Mouse (Mus musculus) urinary bladder, postnatal 25 days (tissue): Measurements from ENCODE around the gene Tbc1d20.
"Not testable (repeated sequence)": the region's sequence is repeated elsewhere in the genome, so short reads cannot be mapped to it uniquely, and the experiment has no call there.

Experiments used
- DNase-seq: peaks from one replicate; pipeline ENCODE4 v3.0.0; 2022; ENCODE audit warnings: low spot score

Tbc1d20 gene

DNA sequence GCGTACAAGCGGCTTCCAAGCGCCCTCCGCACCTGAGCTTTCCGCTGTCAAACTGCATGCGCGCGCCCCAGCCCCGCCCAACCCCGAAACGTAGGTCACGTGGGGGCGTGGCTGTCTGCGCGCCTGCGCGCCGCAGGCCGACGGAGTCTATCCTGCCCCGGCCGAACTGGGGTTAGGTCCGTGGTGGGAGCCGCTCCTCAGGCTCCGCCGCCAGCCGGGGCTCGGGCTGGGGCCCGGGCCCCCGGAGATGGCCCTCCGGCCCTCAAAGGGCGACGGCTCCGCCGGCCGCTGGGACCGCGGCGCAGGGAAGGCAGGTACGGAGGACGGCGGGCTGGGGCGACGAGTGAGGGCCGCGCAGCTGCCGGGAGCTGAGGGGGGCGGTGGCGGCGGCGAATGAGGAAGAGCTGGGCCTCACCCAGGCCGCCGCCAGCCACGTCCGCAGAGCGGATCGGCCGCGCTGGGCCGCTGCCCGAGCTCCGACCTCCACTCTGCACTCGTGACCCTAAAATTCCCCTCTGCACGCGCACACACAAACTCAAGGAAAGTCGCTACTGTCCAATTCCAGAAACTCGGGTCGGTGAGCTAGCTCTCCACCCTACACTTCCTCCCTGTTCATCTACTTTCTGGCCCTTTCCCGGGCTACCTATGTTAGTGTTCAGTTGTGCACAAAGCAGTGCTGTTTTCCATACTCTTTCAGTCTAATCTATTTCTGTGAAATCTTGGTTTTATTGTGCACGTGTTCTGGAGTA is at the start of gene Tbc1d20:
Gene Tbc1d20, plus strand, starts transcription at position 102 of the 749 bp plus-strand sequence.
- peak; percentile 84 for DNase-seq

DNA sequence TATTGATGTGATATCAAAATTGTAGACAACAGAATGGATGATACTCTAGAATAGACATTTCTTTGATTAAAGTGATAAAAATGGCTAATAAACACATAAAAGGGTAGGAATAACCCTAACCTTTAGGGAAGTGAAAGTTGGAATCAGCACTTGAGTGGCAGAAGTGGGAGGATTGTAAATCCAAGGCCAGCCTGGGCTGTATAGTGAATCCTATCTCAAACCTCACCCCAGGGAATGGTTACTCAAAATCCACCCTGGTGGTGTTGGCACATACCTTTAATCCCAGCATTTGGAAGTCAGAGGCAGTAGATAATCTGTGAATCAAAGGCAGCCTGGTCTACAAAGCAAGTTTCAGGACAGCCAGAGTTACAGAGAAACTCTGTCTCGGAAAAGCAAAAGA is 46.4 kb upstream of the Tbc1d20 start:
- no peak for DNase-seq

DNA sequence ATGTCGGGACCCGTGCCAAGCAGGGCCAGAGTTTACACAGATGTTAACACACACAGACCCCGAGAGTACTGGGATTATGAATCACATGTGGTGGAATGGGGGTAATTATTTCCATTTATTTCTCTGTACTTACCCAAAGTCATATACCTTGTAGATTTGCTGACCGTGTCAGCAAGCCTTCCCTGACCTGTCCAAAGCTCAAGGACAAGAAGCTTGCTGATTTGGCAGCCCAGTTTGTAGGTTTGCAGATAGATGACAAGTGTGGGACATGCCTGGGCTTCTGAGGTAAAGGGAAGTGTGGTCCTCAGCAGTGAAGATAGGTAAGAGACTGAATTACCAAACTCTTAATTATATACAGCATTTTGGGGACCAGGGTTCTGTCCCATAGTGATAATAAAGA is 43.1 kb upstream of the Tbc1d20 start:
- no peak for DNase-seq

DNA sequence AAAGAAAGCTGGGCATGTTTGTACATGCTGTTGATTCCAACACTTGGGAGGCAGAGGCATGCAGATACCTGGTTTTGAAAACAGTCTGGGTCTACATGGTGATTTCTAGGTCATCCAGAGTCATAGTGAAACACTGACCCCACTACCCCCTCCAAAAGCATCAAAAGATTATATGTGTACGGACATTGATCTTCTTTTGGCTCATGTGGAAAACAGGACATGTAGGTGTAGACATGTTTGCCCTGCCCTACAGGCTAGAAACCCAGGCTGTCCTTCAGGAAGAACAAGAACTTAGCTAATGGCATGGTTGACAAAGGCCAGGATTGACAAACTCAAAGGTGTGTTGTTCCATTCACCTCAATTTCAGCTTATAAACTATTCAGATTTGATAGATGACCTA is 33.9 kb upstream of the Tbc1d20 start:
- DNase-seq, result no peak

DNA sequence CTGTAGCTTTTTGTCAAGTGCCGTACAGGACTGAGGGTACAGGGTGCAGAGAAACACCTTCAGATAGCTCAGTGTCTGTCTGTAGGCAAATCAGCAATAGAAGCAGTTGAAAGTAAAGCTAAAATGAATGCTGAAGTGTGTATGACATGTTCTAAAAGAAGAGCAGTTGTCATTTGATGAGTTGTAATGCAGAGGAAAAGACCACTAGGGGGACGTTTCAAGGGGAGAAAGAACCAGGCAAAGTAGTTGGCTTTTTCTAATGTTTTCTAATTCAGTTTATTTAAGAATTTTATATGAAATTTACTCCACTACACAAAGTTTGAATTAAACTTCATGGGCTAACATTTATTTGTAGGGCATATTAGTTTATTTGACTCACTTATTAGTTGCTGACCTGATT is 20.0 kb upstream of the Tbc1d20 start:
- no peak for DNase-seq

DNA sequence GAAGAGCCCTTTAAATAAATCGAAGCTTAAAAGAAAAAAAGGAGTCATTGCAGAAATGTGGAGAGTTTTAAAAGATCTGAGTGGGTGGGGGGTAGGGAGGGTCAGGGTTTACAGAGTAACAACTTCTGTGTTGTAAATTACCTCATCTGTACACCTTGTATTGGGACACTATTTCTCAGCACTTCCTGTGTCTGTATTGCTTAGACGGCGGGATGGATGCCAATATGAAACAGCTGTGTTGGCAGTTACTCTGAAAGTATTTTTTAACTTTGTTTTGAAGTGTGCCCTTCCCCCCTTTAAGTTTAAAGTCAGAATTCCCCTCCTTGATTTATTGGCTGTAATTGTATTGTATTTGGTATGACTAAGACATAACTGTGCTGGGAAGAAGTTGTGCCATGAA is 12.2 kb upstream of the Tbc1d20 start:
- DNase-seq, result no peak

DNA sequence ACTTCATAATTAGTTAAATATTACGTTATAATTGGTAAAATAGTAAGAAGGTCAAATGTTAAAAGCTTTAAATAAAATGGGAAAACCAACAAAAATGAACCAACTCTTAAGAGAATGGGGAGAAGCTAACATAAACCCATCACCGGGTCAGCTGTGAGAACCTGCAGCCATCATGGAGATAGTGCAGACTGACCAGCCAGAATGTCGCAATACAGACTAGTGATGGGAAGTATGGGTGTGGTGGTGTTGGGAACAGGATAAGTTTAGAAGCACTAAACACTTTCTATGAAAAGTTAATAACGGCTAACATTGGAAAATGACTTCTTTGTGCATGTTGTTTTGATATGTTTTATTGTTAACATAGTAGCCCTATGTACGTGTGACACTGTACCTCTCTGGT is 6.1 kb upstream of the Tbc1d20 start:
- no peak for DNase-seq

DNA sequence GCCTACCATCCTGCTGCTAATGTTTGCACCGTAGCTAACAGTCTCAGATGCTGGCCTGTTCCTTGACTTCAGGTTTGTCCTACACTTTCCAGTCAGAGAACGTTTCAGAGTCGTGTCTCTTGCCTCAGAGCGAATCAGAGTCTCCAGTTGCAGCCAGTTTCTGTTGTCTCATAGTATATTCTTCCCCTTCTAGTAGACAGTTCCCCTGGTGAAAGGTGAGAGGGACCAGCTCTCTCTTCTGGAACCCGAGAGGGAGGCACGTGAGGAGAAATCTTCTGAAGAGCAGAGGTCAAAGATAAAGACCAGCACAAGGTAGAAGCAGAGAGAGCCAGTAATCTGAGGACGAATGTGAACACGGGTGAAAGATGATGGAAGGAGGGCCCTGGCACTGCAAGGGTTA is 5.6 kb upstream of the Tbc1d20 start:
- no peak for DNase-seq

DNA sequence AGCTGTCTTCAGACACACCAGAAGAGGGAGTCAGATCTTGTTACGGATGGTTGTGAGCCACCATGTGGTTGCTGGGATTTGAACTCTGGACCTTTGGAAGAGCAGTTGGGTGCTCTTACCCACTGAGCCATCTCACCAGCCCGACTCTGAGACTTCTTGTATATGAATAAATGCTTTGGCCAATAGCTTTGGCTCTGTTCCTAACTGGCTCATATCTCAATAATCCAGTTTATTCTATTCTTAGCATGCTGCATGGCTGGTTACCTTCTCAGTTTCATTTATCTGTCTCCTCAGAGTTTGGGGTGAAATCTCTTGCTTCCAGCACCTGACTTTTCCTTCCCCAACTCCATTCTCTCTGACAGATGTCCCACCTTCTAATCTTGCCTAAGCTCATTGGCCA is 4.0 kb upstream of the Tbc1d20 start:
- not testable (repeated sequence) for DNase-seq

DNA sequence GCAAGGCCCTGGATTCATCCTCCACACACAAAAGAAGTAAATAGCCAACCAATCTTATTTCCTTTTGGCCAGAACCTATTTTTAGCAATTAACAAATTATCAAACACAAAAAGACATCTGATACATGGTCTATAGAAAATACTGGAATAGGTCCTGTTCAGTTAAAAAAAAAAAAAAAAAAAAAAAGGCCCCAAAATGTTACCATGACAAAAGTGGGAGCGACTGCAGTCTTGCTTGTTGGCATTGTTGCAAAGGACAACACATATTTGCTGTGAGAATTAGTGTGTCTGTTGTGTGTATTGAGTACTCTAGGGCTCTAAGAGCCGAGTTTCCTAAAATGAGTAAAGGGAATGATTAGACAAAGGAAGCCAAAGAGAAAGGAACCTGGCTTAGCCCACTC is 1.2 kb upstream of the Tbc1d20 start:
- DNase-seq, result no peak

DNA sequence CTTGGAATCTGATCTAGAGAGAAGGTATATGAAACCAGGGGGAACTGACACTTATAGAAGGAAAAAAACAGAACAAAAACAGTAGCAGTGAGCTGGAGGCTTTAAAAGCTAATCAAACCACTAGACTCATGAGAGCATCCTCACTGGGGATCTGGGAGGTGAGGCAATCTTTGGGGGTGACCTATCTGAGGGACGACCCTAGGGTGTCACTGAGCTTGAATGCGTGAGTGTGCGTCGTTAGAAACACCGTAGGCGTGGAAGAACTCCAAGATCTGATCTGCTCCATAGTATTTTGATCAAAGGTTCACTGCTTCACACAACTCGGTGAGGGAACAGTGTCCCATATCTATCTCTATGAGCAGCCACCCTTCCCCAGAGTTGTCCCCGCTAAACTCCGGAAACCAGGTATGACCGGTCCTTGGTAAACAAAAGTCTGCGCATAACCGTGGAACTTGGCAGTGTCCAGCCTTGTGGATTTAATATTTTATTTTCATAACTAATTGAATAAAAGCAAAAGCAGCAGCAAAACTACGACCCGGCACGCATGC is 375 bp upstream of the Tbc1d20 start:
- no peak for DNase-seq

DNA sequence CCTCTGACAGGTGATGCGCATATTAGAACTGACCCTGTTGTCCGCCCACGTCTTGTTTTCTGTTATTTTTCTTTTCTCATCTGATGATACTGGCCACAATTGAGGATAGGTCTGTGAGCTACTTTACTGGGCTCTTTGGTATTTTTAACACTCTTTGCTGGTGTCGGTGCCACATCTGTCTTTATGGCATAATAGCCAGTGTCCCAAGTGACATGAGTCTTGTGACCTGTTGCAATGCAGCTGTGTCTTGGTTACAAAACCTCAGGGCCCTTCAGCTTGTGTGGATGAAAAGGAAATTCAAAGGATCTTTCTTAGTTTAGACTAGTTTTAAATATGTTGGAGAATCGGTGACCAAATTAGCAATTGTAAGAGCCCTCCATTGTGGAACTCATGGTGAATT is 913 bp downstream of the Tbc1d20 start:
- DNase-seq, result no peak

DNA sequence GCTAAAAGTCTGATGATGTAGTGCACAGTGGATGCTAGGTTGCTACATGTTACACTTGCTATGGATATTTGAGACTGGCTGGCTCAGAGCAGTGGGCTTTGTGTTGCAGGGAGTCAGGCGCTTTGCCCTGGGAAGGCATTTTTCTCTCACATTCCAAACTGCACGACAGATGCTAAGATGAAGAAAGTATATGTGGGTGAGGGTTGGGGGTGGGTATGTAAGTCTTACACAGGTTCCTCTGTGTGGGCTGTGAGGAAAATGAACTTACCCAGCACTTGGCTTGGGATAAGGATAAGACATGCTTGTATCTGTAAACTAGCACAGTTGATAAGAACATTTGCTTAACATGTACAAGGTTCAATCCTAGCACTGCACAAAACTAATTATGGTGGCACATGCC is 9.2 kb downstream of the Tbc1d20 start:
- no peak for DNase-seq

DNA sequence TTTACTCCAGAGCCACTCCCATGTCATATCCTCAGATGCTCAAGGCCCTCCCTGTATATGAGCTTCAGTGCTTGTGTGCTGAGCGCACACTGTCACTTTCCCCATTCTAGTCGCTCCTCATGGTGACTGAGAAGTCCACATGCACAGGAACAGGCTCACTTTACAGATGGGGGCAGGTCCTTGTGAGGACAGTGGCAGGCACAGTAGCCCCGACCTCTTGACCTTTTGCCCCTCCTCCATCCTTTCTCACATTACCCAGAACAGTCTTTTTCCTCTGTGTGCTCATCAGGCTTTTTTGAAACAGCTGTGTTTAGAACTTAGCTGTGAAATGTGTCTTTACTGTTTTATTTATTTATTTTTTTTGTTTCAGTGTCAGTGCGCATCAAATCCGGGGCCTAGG is 10.2 kb downstream of the Tbc1d20 start:
- no peak for DNase-seq

DNA sequence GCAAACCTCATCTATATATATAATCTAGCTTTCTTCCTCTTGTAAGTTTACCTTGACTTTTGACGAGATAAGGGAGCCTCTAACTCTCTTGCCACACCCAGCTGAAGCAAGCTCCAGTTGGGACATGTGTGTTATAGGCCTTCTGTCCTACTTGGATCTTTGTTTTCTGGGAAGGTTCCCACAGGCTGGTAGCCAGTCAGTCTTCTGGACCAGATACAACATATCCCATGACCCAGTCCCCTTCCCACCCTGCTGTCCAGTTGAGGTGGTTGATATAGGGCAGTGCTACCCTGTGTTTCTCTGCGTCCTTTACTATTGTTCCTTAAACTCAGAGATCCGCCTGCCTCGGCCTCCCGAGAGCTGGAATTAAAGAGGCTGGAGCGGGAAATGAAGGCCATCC is 11.9 kb downstream of the Tbc1d20 start:
- DNase-seq, result no peak

DNA sequence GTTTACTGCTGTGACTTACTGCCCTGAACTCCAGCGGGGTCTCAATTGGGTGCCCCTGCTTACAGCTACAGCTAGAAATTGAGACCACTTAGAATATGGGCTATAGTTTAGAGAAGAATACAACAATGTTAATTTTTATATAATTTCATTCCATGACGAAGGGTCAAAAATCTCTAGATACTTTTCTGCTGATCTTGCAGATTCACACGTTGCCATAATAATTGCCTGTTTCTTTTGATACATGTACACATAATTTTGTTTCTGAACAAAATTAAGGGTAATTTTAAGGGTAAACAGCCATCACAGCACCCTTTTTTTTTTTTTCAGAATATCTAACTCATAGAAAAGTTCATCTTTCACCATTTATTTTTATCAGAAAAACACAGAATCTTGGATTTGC is 13.6 kb downstream of the Tbc1d20 start:
- no peak for DNase-seq

DNA sequence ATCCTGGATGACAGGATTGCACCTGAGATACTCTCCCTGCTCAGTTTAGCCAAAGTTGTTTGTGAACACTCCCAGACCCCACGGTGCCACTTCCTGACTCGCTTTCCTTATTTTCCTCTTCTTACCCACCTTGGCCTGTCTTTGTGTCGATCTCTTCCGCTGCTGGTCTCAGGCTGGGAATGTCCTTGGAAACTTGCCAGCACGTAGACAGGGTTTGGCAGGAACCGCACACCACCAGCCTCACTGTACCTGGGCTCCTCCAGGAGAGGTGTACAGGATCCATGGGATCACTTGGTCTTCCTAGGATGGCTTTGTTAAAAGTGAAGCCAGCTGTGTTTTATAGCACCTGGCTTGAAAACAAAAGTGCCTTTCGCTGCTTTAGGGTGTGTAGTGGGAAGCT is 19.4 kb downstream of the Tbc1d20 start:
- no peak for DNase-seq

DNA sequence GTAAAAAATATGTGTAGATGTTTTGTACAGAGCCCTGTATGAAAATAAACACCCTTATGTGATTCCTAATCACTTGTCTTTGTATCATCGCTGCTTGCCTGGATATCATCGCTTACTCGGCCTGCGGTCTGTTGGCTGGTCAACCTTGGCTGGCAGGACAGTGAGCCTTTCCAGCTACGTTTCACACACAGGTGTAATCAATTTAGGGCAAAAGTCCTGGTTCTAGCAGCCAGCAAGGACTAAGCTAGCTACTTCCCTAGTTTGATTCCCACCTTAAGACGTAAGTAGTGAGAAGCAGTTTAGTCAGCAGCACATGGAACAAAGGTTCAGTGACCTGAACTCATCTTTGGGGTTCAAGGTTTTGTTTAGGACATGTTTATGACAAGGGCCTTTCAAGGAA is 20.3 kb downstream of the Tbc1d20 start:
- no peak for DNase-seq

DNA sequence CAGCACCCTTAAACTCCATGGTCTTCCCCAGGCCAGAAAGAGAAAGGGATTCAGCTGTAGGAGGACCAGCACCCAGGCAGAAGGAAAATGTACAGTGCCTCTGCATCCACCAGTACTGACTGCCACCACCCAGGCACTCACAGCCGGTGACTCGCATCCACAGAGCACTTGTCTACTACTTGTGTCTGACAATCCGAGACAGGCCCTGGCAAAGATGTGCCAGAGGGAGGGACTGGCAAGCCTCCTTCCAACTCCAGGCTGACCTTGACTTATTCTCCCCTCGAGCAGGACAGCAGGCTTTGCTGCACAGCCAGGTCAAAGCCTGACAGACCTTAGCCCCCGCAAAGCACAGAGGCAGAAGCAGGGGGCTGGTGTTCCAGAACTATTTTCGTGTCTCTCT is 23.4 kb downstream of the Tbc1d20 start:
- no peak for DNase-seq

DNA sequence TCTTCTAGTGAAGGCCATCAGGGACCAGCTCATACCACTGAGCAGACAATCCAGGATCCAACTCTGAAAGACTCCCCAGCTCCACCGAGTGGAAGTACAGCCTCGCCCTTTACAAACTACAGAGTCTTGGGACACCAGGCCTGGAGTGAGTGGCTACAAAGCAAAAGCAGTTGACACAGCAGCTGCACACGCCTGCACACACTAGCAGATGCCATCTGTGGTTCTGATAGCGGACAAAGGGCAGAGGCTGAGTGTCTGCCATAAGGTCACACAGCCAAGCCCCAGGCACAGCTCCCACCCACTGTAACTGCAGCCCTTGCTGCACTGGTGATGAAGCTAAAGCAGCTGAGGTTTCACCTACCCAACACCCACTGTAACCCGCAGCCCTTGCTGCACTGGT is 27.9 kb downstream of the Tbc1d20 start:
- no peak for DNase-seq

DNA sequence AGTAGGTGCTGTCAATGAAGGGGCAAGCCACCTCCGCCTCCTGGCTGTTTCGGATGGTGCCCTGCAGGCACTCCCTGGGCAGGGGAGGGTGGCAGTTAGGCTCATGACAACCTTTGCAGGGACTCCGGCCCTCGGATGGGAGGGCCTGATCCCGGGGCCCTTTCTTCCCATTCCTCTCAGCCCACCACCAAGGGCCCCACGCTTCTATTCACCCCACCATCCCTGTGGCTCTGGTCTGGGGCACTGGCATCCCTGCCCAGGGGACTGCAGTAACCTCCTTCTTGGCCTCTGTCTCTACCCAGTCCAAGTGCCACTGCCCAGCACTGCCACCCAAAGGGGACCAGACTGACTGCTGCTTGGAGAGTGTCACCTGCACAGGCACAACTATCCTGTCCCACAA is 28.6 kb downstream of the Tbc1d20 start:
- DNase-seq, result no peak

DNA sequence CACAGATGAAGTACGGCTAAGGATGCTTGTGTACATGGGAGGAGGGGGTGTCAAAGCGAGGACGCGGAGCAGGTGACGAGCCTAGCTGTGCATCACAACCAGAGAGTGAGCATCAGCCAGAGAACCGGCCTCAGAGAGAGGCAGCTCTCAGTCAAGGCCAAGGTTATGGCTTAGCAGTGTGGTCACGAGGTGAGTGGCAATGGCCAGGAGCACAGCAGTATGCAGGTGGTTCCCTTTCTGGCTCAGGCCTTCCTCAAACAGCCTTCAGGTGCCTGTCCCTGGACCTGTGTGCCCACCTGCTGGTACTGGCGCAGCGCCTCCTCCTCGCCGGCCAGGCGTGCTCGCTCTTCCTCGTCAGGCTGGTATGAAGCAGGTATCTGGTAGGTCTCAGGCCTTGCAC is 30.3 kb downstream of the Tbc1d20 start:
- DNase-seq, result no peak

DNA sequence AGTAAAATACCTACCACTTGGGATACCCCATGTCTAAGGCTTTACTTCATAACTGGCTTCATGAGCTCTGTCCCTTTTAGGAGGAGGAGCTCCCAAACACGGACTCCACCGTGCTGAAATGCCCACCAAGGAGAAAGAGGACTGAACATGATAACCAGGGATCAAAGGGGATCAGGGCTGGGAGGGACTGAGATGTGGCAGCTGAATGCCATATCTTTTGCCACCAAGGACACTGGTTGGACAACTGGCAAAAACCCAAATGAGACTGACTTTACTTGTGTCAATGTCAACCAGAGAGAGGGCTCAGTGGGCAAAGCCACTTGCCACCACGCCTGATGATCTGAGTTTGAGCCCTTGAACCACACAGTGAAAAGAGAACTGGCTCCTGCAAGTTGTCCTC is 31.2 kb downstream of the Tbc1d20 start:
- DNase-seq, result no peak

DNA sequence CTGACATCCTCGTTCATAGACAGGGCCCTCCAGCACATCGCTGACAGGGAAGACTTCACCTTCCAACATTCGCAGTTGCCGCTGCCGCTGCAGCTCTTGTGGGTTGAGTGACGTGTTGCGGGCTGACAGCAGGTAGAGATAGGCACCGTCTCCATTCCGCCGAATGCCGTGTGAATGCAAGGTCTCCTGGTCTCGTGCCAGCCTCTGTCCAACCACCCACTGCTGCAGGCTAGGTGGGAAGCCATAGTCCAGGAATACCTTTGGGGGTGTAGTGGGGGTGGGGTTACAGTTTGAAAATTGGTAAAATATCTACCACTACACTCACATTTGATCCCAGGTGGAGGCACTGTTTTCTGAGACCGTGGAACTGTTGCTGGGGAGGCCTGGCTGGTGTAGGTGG is 32.5 kb downstream of the Tbc1d20 start:
- DNase-seq, result no peak
